Mouse (Mus musculus): ENCODE measurements around the gene Fbxo2. TPM values are rescaled to one million over a fixed set of nuclear protein-coding genes. Genes with fewer than 3 reads are reported as not detected.
"Not testable (repeated sequence)": the region's sequence is repeated elsewhere in the genome, so short reads cannot be mapped to it uniquely, and the experiment has no call there.

The Fbxo2 gene
- polyA plus RNA-seq, 1 experiment, result 1.5 TPM

- peak; percentile 67 for DNase-seq
- TF ChIP-seq CTCF (IDR thresholded peaks at IDR 0.05; ENCODE audit: borderline replicate concordance, control insufficient read depth, extremely low read depth, insufficient read depth, low read length, poor library complexity) (peak; percentile 73; the same call in 1 of the 2 replicates), POLR2A (IDR thresholded peaks at IDR 0.05; ENCODE audit: control insufficient read depth, extremely low read depth, insufficient read depth, low read length, poor library complexity) (no peak)
- Histone ChIP-seq H3K27me3 (ENCODE audit: control insufficient read depth, insufficient read depth, low read length) (peaks cover 16% of the 10 kb centered on the region; the same call in 1 of the 2 replicates), H3K27ac (ENCODE audit: control insufficient read depth, insufficient read depth, low read length) (no peak overlapping the region), H3K36me3 (ENCODE audit: control insufficient read depth, insufficient read depth, low read length) (no peaks in the 10 kb centered on the region), H3K4me3 (ENCODE audit: control insufficient read depth, insufficient read depth, low read length) (no peak overlapping the region), H3K4me1 (replicated peaks; ENCODE audit: control insufficient read depth, insufficient read depth, low read length) (no peaks in the 10 kb centered on the region)
- WGBS, result 16% methylated on average over 7 of the region's 7 CpGs
These were observed 7.9 kb downstream of the Fbxo2 start for GRCm38 (mm10) chr4:148168287-148168686.

DNA sequence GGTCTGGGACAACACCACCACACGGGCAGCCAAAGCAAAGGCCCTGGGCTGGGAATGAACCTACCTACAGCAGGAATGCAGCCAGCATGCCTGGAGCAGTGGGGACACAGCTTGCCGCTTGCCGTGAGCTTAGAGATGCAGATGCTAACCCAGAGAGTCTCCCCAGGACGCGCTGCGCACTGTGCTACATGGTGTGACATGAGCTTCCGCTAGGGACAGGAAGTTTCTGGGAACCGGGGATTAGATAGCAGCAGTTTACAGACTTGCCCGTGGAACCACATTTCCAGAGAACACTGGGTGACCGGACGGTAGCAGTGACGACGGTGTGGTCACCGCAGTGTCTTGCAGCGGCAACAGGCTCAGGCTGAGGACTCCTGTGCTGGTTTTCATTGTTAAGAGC is 9.2 kb downstream of the Fbxo2 start:
- WGBS, result 17% methylated on average over 15 of the region's 15 CpGs
- peaks cover 18% of the 10 kb centered on the region for H3K27me3 ChIP-seq (ENCODE audit: control insufficient read depth, insufficient read depth, low read length)
- no peak for DNase-seq
- no peaks in the 10 kb centered on the region for H3K4me1 ChIP-seq (replicated peaks; ENCODE audit: control insufficient read depth, insufficient read depth, low read length)
- H3K36me3 ChIP-seq (ENCODE audit: control insufficient read depth, insufficient read depth, low read length), result no peaks in the 10 kb centered on the region
- H3K4me3 ChIP-seq (ENCODE audit: control insufficient read depth, insufficient read depth, low read length), result no peak overlapping the region
- H3K27ac ChIP-seq (ENCODE audit: control insufficient read depth, insufficient read depth, low read length), result no peak overlapping the region
- 0 out of 2 replicates have a peak, but pooled peaks have one; percentile 6 for TF ChIP-seq CTCF (IDR thresholded peaks at IDR 0.05; ENCODE audit: borderline replicate concordance, control insufficient read depth, extremely low read depth, insufficient read depth, low read length, poor library complexity)
- no peak for TF ChIP-seq POLR2A (IDR thresholded peaks at IDR 0.05; ENCODE audit: control insufficient read depth, extremely low read depth, insufficient read depth, low read length, poor library complexity)

GRCm38 (mm10) chr4:148170842-148171241 is 10.4 kb downstream of the Fbxo2 start:
- 4% methylated on average over 2 of the region's 2 CpGs for WGBS
- DNase-seq, result no peak
- H3K27me3 ChIP-seq (ENCODE audit: control insufficient read depth, insufficient read depth, low read length), result peaks cover 15% of the 10 kb centered on the region

GRCm38 (mm10) chr4:148171261-148171660 is 10.8 kb downstream of the Fbxo2 start:
- no peak overlapping the region for H3K27ac ChIP-seq (ENCODE audit: control insufficient read depth, insufficient read depth, low read length)
- WGBS, result 71% methylated on average over 3 of the region's 3 CpGs
- H3K4me3 ChIP-seq (ENCODE audit: control insufficient read depth, insufficient read depth, low read length), result no peak overlapping the region
- no peak for DNase-seq
- H3K27me3 ChIP-seq (ENCODE audit: control insufficient read depth, insufficient read depth, low read length), result peaks cover 15% of the 10 kb centered on the region
- TF ChIP-seq CTCF (IDR thresholded peaks at IDR 0.05; ENCODE audit: borderline replicate concordance, control insufficient read depth, extremely low read depth, insufficient read depth, low read length, poor library complexity) (no peak), POLR2A (IDR thresholded peaks at IDR 0.05; ENCODE audit: control insufficient read depth, extremely low read depth, insufficient read depth, low read length, poor library complexity) (no peak)
- H3K36me3 ChIP-seq (ENCODE audit: control insufficient read depth, insufficient read depth, low read length), result no peaks in the 10 kb centered on the region
- no peaks in the 10 kb centered on the region for H3K4me1 ChIP-seq (replicated peaks; ENCODE audit: control insufficient read depth, insufficient read depth, low read length)

More at GRCm38 (mm10) chr4:148170842-148171241, 10.4 kb downstream of the Fbxo2 start:
- Histone ChIP-seq H3K4me3 (ENCODE audit: control insufficient read depth, insufficient read depth, low read length) (no peak overlapping the region), H3K36me3 (ENCODE audit: control insufficient read depth, insufficient read depth, low read length) (no peaks in the 10 kb centered on the region), H3K27ac (ENCODE audit: control insufficient read depth, insufficient read depth, low read length) (no peak overlapping the region), H3K4me1 (replicated peaks; ENCODE audit: control insufficient read depth, insufficient read depth, low read length) (no peaks in the 10 kb centered on the region)
- TF ChIP-seq CTCF (IDR thresholded peaks at IDR 0.05; ENCODE audit: borderline replicate concordance, control insufficient read depth, extremely low read depth, insufficient read depth, low read length, poor library complexity) (peak; percentile 77; the same call in 1 of the 2 replicates), POLR2A (IDR thresholded peaks at IDR 0.05; ENCODE audit: control insufficient read depth, extremely low read depth, insufficient read depth, low read length, poor library complexity) (no peak)

DNA sequence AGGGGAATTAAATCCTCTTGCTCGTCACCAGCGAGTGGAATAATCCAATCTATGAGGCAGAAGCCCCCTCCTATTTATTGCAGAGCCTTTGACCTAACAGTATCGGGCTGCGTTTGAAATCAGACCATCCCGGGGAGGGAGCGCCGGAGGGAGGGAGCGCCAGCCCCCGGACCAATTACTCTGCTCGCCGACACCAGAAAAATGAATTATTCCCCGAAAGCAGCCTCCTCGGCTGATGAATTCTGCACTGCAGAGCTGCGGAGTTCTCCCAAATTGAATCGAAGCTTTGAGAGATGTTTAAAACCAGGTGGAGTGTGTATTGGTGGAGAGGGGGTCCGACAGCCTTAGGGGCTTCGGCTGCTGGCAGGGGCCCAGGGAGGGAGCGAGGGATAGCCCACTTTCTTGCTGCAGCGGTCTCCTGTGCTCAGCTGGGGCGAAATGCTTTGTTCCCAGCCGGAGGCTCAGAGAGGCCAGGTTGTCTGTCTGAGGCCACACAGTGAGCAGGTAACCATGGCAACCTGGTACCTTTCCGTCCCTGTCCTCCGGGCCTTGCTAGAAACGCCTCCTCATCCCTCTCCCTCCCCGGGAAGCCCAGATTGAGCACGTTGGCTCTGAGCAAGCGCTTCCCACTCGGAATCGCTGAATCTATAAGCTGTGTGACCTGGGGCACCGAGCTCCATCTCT is 13.5 kb downstream of the Fbxo2 start:
- 13% methylated on average over 30 of the region's 30 CpGs for WGBS
- H3K27me3 ChIP-seq (ENCODE audit: control insufficient read depth, insufficient read depth, low read length), result peaks cover 15% of the 10 kb centered on the region

DNA sequence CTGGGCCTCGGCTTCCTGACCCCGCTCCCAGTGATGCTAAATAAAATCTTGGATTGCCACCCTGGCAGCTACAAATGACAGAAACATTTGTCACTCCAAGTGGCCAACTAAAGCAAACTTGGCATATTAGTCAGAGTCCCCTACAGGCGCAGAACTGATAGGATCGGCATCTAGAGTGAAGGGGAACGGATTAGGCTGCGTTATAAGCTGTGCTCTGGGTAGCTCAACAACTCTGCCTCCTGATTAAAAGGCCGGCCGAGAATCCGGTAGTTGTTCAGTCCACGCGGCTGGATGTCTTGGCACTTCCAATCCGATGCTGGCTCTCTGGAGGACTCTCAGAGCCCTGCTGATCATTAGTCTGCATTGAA is 14.1 kb downstream of the Fbxo2 start:
- no peak for TF ChIP-seq CTCF (IDR thresholded peaks at IDR 0.05; ENCODE audit: borderline replicate concordance, control insufficient read depth, extremely low read depth, insufficient read depth, low read length, poor library complexity)
- TF ChIP-seq POLR2A (IDR thresholded peaks at IDR 0.05; ENCODE audit: control insufficient read depth, extremely low read depth, insufficient read depth, low read length, poor library complexity), result no peak
- H3K4me3 ChIP-seq (ENCODE audit: control insufficient read depth, insufficient read depth, low read length), result no peak overlapping the region
- WGBS, result 39% methylated on average over 12 of the region's 12 CpGs
- DNase-seq, result no peak
- H3K27ac ChIP-seq (ENCODE audit: control insufficient read depth, insufficient read depth, low read length), result no peak overlapping the region
- no peaks in the 10 kb centered on the region for H3K36me3 ChIP-seq (ENCODE audit: control insufficient read depth, insufficient read depth, low read length)
- H3K27me3 ChIP-seq (ENCODE audit: control insufficient read depth, insufficient read depth, low read length), result peaks cover 15% of the 10 kb centered on the region
- H3K4me1 ChIP-seq (replicated peaks; ENCODE audit: control insufficient read depth, insufficient read depth, low read length), result no peaks in the 10 kb centered on the region

More for the DNA sequence above, 13.5 kb downstream of the Fbxo2 start:
- Histone ChIP-seq H3K27ac (ENCODE audit: control insufficient read depth, insufficient read depth, low read length) (no peak overlapping the region), H3K4me3 (ENCODE audit: control insufficient read depth, insufficient read depth, low read length) (no peak overlapping the region), H3K4me1 (replicated peaks; ENCODE audit: control insufficient read depth, insufficient read depth, low read length) (no peaks in the 10 kb centered on the region), H3K36me3 (ENCODE audit: control insufficient read depth, insufficient read depth, low read length) (no peaks in the 10 kb centered on the region)
- no peak for TF ChIP-seq POLR2A (IDR thresholded peaks at IDR 0.05; ENCODE audit: control insufficient read depth, extremely low read depth, insufficient read depth, low read length, poor library complexity)
- no peak for TF ChIP-seq CTCF (IDR thresholded peaks at IDR 0.05; ENCODE audit: borderline replicate concordance, control insufficient read depth, extremely low read depth, insufficient read depth, low read length, poor library complexity)
- no peak for DNase-seq

GRCm38 (mm10) chr4:148176603-148177002 is 16.2 kb downstream of the Fbxo2 start:
- not testable (repeated sequence) for H3K27ac ChIP-seq (ENCODE audit: control insufficient read depth, insufficient read depth, low read length); H3K4me3 ChIP-seq (ENCODE audit: control insufficient read depth, insufficient read depth, low read length); DNase-seq; H3K4me1 ChIP-seq (replicated peaks; ENCODE audit: control insufficient read depth, insufficient read depth, low read length); H3K36me3 ChIP-seq (ENCODE audit: control insufficient read depth, insufficient read depth, low read length)
- peaks cover 15% of the 10 kb centered on the region for H3K27me3 ChIP-seq (ENCODE audit: control insufficient read depth, insufficient read depth, low read length)
- 10% methylated on average over 6 of the region's 6 CpGs for WGBS

Data from thymus, adult 2 months (tissue).